Mouse (Mus musculus) kidney, postnatal 36 days (tissue): ENCODE data around the gene Fam241b.

Source experiments
- DNase-seq, 2 experiments: peaks; one replicate each; pipeline ENCODE4 v3.0.0; 2021 to 2022; ENCODE audit warnings: mixed read lengths in 2 of 2

The Fam241b gene

GRCm38 (mm10) chr10:62069946-62070345 lies 73.8 kb downstream of the Fam241b start:
- no peak for DNase-seq

- no peak for DNase-seq
Observed at GRCm38 (mm10) chr10:62069398-62069797, 74.3 kb downstream of the Fam241b start.

- DNase-seq, result no peak
Observed at GRCm38 (mm10) chr10:62068532-62068931, 75.2 kb downstream of the Fam241b start.

- peak; percentile 33 to 44 for DNase-seq
Observed at GRCm38 (mm10) chr10:62066213-62066612, 77.5 kb downstream of the Fam241b start.

- no peak for DNase-seq
Observed at GRCm38 (mm10) chr10:62062786-62063185, 80.9 kb downstream of the Fam241b start.

GRCm38 (mm10) chr10:62060969-62061678 lies 82.6 kb downstream of the Fam241b start:
- DNase-seq, result no peak

GRCm38 (mm10) chr10:62060224-62060913 lies 83.4 kb downstream of the Fam241b start:
- no peak for DNase-seq

- DNase-seq, result peak; percentile 38 to 54
Observed at GRCm38 (mm10) chr10:62058508-62059375, 85.0 kb downstream of the Fam241b start.
